Mouse (Mus musculus) layer of hippocampus, adult 9-11 months (tissue): ENCODE results near the gene Lbh.
A peak's percentile ranks its signal among the peaks of the same experiment; 100 is the strongest.

ENCODE experiments used
- DNase-seq: peaks from one replicate; pipeline ENCODE4 v3.0.0; 2022

The Lbh gene

GRCm38 (mm10) chr17:72911751-72912150, 6.4 kb upstream of the Lbh start:
- DNase-seq: no peak

DNA sequence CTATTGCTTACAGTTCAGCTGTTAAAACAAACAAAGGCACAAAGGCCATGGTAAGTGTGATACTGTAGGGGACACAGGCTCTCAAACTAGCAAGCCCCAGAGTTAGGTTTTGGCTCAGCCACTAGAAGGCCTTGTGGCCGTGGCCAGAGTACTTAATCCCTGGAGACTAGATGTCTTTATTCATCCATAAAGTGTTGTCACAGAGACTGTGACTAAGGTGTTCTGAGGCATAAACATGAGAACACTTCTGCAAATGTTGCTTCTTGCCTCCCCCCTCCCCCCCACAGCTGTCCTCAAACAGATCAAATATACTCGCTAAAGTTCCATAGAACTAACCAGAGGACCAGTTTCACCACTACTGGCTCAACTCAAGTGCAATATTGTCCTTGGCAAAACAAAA, 4.0 kb upstream of the Lbh start:
- no peak for DNase-seq

- DNase-seq: peak; percentile 52
These were observed 669 bp upstream of the Lbh start for GRCm38 (mm10) chr17:72917241-72918030.

DNA sequence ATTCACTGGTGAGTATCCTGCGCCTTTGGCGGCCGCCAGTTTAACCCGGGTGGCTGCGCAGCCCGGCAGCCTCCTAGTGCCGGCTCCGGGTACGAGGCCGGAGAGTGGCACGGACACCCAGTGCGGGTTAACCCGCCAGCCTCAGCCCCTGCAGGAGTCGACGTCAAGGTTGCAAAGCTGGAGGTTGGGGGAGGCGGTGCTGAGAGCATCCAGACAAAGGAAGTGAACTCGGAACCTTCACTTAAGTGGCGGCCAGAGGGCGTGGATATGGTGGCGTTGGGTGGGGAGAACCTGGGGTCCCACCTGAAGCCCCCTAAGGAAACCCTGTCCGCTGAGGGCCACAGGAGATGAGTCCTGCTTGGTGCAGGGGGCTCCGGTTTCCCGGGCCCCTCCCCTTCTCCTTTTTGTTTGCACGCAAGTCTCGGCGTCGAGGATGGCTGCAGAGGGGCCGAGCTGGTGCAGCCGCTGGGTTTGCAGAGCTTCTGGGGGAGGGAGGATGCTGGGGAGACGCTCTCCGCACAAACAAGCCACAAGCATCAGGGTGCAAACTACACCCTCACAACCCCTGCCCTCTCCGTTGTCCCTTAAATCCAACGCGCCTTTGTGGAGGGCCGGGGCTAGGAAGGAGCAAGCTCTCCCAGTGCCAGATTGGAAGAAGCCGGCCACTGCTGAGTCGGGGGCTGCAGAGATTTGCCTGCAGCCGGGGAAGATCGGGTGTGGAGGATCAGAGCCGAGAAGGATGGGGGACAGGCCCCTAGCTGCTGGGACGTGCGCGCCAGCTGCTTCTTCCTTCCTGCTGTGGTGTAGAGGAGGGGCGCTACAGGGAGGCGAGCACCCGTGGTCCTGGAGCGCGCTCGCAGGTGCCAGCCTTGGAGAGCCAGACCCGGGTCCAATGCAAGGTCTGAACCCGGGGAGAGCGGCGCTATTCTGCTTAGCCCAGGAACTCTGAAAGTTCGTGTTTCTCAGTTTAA, 751 bp downstream of the Lbh start:
- peak; percentile 48 for DNase-seq

- no peak for DNase-seq
These were observed 1.5 kb downstream of the Lbh start for GRCm38 (mm10) chr17:72919641-72920040.

GRCm38 (mm10) chr17:72920430-72920829, 2.3 kb downstream of the Lbh start:
- no peak for DNase-seq

DNA sequence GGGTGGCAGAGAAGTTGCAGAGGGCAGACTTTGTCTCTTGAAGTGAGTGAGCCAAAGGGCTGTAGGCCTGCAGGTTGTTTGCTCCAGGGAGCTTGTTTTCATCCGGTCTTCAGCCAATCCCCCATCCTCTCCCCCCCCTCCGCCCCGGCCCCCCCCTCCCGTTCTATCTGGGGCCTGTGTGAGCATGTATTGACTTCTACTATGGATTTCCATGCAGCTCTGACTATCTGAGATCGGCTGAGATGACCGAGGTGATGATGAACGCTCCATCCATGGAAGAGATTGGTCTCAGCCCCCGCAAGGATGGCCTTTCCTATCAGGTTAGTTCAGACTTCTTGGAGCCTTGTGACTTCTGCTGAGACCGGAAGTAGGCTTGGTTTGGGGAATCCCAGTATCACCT, 2.9 kb downstream of the Lbh start:
- DNase-seq: no peak

DNA sequence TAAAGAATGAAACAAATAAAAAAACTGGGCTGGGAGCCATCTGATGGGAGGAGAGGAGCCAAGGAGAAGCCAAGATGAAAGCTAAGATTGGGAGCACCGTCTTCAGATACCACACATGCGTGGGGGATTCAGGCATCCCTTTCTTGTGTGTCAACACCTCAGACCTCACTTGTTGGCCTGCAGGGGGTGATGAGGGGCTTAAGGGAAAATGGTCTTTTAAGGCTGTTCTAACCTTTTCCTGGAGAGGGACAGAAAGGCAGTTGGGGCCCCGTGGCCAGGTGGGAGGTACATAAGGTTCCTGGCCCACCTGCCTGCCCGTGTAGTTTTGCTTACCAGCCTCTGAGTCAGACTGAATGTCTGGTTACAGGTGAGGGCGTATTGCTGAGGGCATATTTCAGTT, 4.1 kb downstream of the Lbh start:
- no peak for DNase-seq

DNA sequence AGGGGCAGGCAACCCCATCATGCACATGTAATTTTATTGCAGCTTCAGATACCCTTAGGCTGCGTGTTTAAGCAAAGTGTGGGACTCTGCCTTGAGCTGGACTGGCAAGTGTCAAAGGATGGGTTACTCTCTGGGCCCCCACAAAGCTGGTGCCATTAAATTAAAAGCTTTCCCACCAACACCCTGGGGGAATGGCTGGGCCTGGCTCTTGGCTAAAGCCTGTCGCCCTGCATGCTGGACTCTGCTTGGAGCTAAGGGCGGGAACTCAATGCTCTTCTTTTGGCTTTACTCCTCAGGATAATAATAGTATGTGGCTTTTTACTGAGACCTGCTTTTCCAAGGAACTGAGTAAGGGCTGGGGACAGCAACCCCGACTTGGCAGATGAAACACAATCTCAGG, 5.2 kb downstream of the Lbh start:
- DNase-seq: no peak

DNA sequence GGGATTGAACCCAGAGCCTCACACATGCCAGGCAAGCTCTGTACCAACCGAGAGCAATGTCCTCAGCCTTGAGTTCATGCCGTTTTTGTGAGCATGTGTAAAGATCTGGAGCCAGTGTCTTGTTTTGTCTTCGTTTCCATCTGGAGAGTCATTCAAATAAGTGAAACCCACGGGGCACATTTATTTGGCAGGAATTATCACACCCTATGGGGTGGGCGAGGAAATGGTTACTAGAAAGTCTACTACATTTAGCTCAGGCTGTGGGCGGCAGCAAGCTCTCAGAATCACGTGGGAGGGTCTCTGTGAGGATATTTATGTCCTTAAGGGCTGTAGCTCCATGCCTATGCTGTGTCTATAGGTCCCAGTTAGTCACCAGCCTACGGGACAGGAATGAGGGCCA, 6.2 kb downstream of the Lbh start:
- peak; percentile 73 for DNase-seq

DNA sequence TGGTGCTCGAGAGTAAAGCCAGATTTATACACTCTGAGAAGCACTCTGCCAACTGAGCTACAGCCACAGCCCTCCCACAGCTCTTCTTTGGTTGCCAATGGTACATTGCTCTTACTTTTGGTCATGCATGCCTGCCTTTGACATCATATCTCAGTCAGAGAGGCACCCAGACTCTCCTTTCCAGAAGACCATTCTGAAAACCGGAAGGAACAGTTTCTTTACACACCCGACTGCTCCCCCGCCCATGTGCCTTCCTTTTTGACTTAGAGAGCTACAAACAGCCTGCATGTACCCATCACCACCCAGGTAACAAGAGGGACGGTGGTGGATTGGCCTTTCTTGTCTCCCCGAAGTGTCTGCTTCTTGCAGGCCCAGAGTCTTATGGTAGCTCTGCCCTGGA, 7.0 kb downstream of the Lbh start:
- no peak for DNase-seq

GRCm38 (mm10) chr17:72925804-72926617, 7.9 kb downstream of the Lbh start:
- DNase-seq: peak; percentile 94

GRCm38 (mm10) chr17:72926994-72927393, 8.9 kb downstream of the Lbh start:
- DNase-seq: no peak

GRCm38 (mm10) chr17:72933116-72933515, 15.0 kb downstream of the Lbh start:
- no peak for DNase-seq

- no peak for DNase-seq
These were observed 16.0 kb downstream of the Lbh start for GRCm38 (mm10) chr17:72934146-72934545.

- no peak for DNase-seq
These were observed 16.5 kb downstream of the Lbh start for GRCm38 (mm10) chr17:72934653-72935052.

DNA sequence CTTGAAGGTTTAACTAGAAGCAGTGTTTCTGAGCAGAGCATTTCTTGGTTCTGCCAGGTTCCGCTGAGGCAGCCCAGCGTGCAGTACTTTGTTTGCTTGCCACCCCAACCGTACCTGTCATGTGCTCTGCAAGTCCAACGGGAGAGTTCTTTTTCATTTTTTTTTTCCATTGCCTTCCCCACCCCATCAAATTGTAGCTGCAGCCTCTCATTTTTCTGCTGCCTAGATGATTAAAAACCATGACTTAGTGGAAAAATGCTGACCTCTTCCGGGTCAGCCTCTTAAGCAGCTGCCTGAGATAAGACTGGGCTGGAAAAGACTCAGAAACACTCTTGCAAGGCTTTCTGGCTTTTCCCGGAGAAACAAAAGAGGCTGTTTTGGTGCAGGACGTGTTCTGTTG, 17.8 kb downstream of the Lbh start:
- no peak for DNase-seq

DNA sequence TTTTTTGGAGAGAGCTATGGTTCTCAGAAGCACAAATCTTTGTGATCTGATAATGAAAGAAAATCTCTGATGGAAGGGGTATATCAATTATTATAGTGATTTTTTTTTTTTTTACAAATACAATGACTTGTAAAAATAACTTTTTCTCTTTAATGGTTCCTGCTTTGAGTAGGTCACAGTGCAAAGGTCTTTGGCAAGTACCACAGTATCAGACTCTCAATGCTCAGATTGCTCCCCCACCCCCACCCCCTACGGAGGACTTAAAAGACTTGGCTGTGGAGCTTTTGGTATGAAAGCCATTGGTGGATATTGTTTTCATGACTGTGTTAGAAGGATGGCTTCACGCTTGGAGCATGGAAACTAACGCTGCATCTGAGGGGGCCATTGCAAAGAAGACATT, 18.2 kb downstream of the Lbh start:
- DNase-seq: no peak

- no peak for DNase-seq
These were observed 19.1 kb downstream of the Lbh start for GRCm38 (mm10) chr17:72937204-72937603.

- DNase-seq: peak; percentile 29
These were observed 20.1 kb downstream of the Lbh start for GRCm38 (mm10) chr17:72938026-72938795.

DNA sequence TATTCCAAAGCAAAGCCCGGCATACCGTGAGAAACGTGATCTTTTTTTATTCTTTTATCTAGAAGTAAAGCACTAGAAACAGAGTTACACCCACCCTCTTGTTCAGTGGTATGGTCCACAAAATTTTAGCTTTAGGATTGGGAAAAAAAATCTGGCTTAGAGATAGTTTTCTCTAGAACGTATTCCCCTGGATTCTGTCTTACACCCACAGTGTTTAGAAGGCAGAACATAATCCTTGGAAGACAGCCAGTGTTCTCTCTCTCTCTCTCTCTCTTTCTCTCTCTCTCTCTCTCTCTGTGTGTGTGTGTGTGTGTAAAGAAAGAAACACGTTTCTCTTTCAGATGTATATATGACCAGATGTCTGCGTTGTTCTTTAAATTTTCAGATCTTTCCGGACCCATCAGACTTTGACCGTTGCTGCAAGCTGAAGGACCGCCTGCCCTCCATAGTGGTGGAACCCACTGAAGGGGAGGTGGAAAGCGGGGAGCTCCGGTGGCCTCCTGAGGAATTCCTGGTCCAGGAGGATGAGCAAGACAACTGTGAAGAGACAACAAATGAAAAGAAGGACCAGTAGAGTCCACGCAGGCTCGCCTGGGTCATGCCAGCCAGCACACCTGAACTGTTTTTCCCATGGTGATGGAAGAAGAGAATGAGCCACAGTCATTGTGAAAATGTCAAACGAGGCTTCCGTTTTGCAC, 20.9 kb downstream of the Lbh start:
- no peak for DNase-seq

- no peak for DNase-seq
These were observed 21.4 kb downstream of the Lbh start for GRCm38 (mm10) chr17:72939569-72939899.
